Mouse (Mus musculus) liver, embryonic 14.5 days (tissue): ENCODE measurements around the gene Vipas39. TPM values are rescaled to one million over a fixed set of nuclear protein-coding genes. Genes with fewer than 3 reads are reported as not detected.

ENCODE experiments used
- ATAC-seq: fragments of 200-750 bp; cut with Nextera tagmentation; 2 replicates; pipeline ENCODE4 v1.8.0; 2017; ENCODE audit warnings: moderate number of reproducible peaks, mild to moderate bottlenecking, moderate library complexity; ENCODE audit not compliant: insufficient read depth
- DNase-seq, 3 experiments: peaks; one replicate each; pipeline ENCODE4 v3.0.0-alpha.2; 2012 to 2013; ENCODE audit warnings: low read depth in 3 of 3, low spot score in 3 of 3
- H3K27ac ChIP-seq: fragments of 300-500 bp; sonication (generic); 2 replicates; pipeline ENCODE4 v1.5.1; 2014; ENCODE audit warnings: moderate library complexity, mild to moderate bottlenecking, control low read depth, inconsistent platforms
- H3K27me3 ChIP-seq: fragments of 300-500 bp; sonication (generic); 2 replicates; pipeline ENCODE4 v1.6.1; 2014; ENCODE audit warnings: mild to moderate bottlenecking, low read length, moderate library complexity; ENCODE audit not compliant: control insufficient read depth, insufficient read depth
- H3K36me3 ChIP-seq: fragments of 300-500 bp; sonication (generic); replicated peaks from 2 replicates; pipeline ENCODE4 v1.6.1; 2014; ENCODE audit warnings: low read depth; ENCODE audit not compliant: control insufficient read depth, insufficient read depth
- H3K4me1 ChIP-seq, 2 experiments: fragments of 200-500 bp in 1 of 2; fragments of 300-500 bp in 1 of 2; sonication (generic) in 1 of 2; replicated peaks; 2 replicates each; pipeline ENCODE4 v1.6.1; 2012 to 2014; ENCODE audit warnings: antibody characterized with exemption in 1 of 2, inconsistent platforms in 1 of 2, low read length in 1 of 2; ENCODE audit not compliant: control insufficient read depth in 2 of 2, insufficient read depth in 2 of 2
- H3K4me2 ChIP-seq: fragments of 300-500 bp; sonication (generic); 2 replicates; pipeline ENCODE4 v1.6.1; 2014; ENCODE audit warnings: low read depth, mild to moderate bottlenecking, control low read depth, moderate library complexity
- H3K4me3 ChIP-seq, 2 experiments: fragments of 200-500 bp in 1 of 2; fragments of 300-500 bp in 1 of 2; sonication (generic) in 1 of 2; 2 replicates each; pipeline ENCODE4 v1.5.1; 2012 to 2014; ENCODE audit warnings: low read depth in 2 of 2, low read length in 2 of 2, mild to moderate bottlenecking in 2 of 2, control low read depth in 1 of 2, inconsistent platforms in 1 of 2, moderate library complexity in 1 of 2; ENCODE audit not compliant: insufficient read depth in 1 of 2
- H3K9ac ChIP-seq: fragments of 300-500 bp; sonication (generic); replicated peaks from 2 replicates; pipeline ENCODE4 v1.6.1; 2014; ENCODE audit warnings: mild to moderate bottlenecking, control low read depth, moderate library complexity
- H3K9me3 ChIP-seq: fragments of 300-500 bp; sonication (generic); 2 replicates; pipeline ENCODE4 v1.6.1; 2016; ENCODE audit warnings: low read length, mixed read lengths; ENCODE audit not compliant: control insufficient read depth
- CTCF ChIP-seq: IDR thresholded peaks from 2 replicates; pipeline ENCODE4 v1.5.1; 2016; ENCODE audit warnings: antibody characterized with exemption, low read depth, control low read depth
- EP300 ChIP-seq: IDR thresholded peaks from 2 replicates; pipeline ENCODE4 v1.6.1; 2016; ENCODE audit warnings: antibody characterized with exemption, low read depth
- WGBS: fragments of 180-500 bp; shearing (Covaris S2); extraction: QIAGEN DNeasy Blood & Tissue Kit; methylation state at CpG from one replicate; pipeline ENCODE4 v1.1.7; 2014; ENCODE audit not compliant: insufficient replicate concordance; 5-methylcytosine and 5-hydroxymethylcytosine counted together
- polyA plus RNA-seq, 2 experiments: library from polyadenylated mRNA; depleted of rRNA in 1 of 2; stranded (reverse) in 1 of 2; unstranded in 1 of 2; fragments of >200 nt; fragmentation: Nextera tagmentation in 1 of 2; extraction: Ambion mirVana in 1 of 2; gene quantifications; 2 replicates each; pipeline versions ENCODE4 v1.2.1 to v1.2.3; 2012 to 2014

The Vipas39 gene
- polyA plus RNA-seq, 2 experiments: 7.8 to 8.0 TPM

- Histone ChIP-seq H3K36me3 (no peaks in the 10 kb centered on the region), H3K9ac (no peak overlapping the region), H3K9me3 (no peaks in the 10 kb centered on the region), H3K27ac (no peak overlapping the region), H3K4me1 (peaks cover 6% of the 10 kb centered on the region in 2 experiments; a peak in 3 of 4 replicates), H3K4me2 (no peak overlapping the region), H3K4me3 (no peak overlapping the region), H3K27me3 (no peaks in the 10 kb centered on the region)
- DNase-seq: no peak
- TF ChIP-seq CTCF (no peak), EP300 (no peak)
- WGBS: 76% methylated on average over 2 of the region's 2 CpGs
- ATAC-seq: no peak
Measured at GRCm38 (mm10) chr12:87229633-87230032, 36.4 kb downstream of the Vipas39 start.

GRCm38 (mm10) chr12:87226801-87227200, 39.3 kb downstream of the Vipas39 start:
- no peak for DNase-seq
- Histone ChIP-seq H3K4me3 (no peak overlapping the region), H3K9me3 (no peaks in the 10 kb centered on the region), H3K27ac (no peak overlapping the region), H3K27me3 (no peaks in the 10 kb centered on the region), H3K36me3 (no peaks in the 10 kb centered on the region), H3K4me1 (peaks cover 6% of the 10 kb centered on the region in 2 experiments; a peak in 3 of 4 replicates), H3K9ac (no peak overlapping the region), H3K4me2 (no peak overlapping the region)
- peak; percentile 45; the same call in 1 of the 2 replicates for ATAC-seq
- TF ChIP-seq EP300: no peak
- peak; percentile 27; the same call in 1 of the 2 replicates for TF ChIP-seq CTCF
- WGBS: 37% methylated on average over 7 of the region's 7 CpGs

- peak; percentile 33; the same call in 1 of the 2 replicates for ATAC-seq
- WGBS: 43% methylated on average over 10 of the region's 10 CpGs
- H3K4me2 ChIP-seq: peak overlapping the region; percentile 38
Measured at GRCm38 (mm10) chr12:87224950-87225349, 41.1 kb downstream of the Vipas39 start.

GRCm38 (mm10) chr12:87219362-87219761, 46.7 kb downstream of the Vipas39 start:
- DNase-seq: no peak
- WGBS: 72% methylated on average over 7 of the region's 7 CpGs
- TF ChIP-seq CTCF (no peak), EP300 (no peak)

More at GRCm38 (mm10) chr12:87224950-87225349, 41.1 kb downstream of the Vipas39 start:
- Histone ChIP-seq H3K9me3 (no peaks in the 10 kb centered on the region), H3K9ac (no peak overlapping the region), H3K4me1 (peaks cover 0 to 4% of the 10 kb centered on the region in 2 experiments; a peak in 2 of 4 replicates), H3K27me3 (no peaks in the 10 kb centered on the region), H3K4me3 (no peak overlapping the region), H3K36me3 (no peaks in the 10 kb centered on the region), H3K27ac (no peak overlapping the region)
- no peak for DNase-seq
- TF ChIP-seq EP300 (no peak), CTCF (no peak)

GRCm38 (mm10) chr12:87217596-87217995, 48.5 kb downstream of the Vipas39 start:
- ATAC-seq: no peak
- H3K4me2 ChIP-seq: no peak overlapping the region
- TF ChIP-seq CTCF: no peak
- no peak for TF ChIP-seq EP300
- no peaks in the 10 kb centered on the region for H3K36me3 ChIP-seq
- no peak overlapping the region for H3K27ac ChIP-seq
- no peaks in the 10 kb centered on the region for H3K27me3 ChIP-seq
- no peak for DNase-seq
- H3K9ac ChIP-seq: no peak overlapping the region
- H3K4me3 ChIP-seq: no peak overlapping the region
- H3K9me3 ChIP-seq: no peaks in the 10 kb centered on the region
- no peaks in the 10 kb centered on the region for H3K4me1 ChIP-seq

More at GRCm38 (mm10) chr12:87219362-87219761, 46.7 kb downstream of the Vipas39 start:
- Histone ChIP-seq H3K36me3 (no peaks in the 10 kb centered on the region), H3K9me3 (no peaks in the 10 kb centered on the region), H3K4me1 (no peaks in the 10 kb centered on the region), H3K27me3 (no peaks in the 10 kb centered on the region), H3K27ac (no peak overlapping the region), H3K4me3 (no peak overlapping the region), H3K9ac (no peak overlapping the region), H3K4me2 (no peak overlapping the region)
- no peak for ATAC-seq
